Mouse (Mus musculus) cerebellum, adult 2 months (tissue): ENCODE measurements around the gene Dph7.

Experiments
- CTCF ChIP-seq: fragments of 200-500 bp; IDR thresholded peaks from 2 replicates; pipeline ENCODE4 v1.5.1; 2011; ENCODE audit warnings: low read depth, mild to moderate bottlenecking, control low read depth, low read length, moderate library complexity, borderline replicate concordance; ENCODE audit not compliant: insufficient read depth
- POLR2A ChIP-seq: fragments of 200-500 bp; IDR thresholded peaks from 2 replicates; pipeline ENCODE4 v1.6.1; 2011; ENCODE audit warnings: low read length, control low read depth, borderline replicate concordance; ENCODE audit not compliant: insufficient read depth

GRCm38 (mm10) chr2:24914762-24915161 lies 47.4 kb upstream of the Dph7 start:
- TF ChIP-seq CTCF: no peak
- TF ChIP-seq POLR2A: no peak
